Mouse (Mus musculus): ENCODE data around the gene Sesn3. TPM values are rescaled to one million over a fixed set of nuclear protein-coding genes. Genes with fewer than 3 reads are reported as not detected.
"Not testable (repeated sequence)": the region's sequence is repeated elsewhere in the genome, so short reads cannot be mapped to it uniquely, and the experiment has no call there.

Sesn3 gene
- polyA plus RNA-seq, 1 experiment from 2014 or later: 17.7 TPM

DNA sequence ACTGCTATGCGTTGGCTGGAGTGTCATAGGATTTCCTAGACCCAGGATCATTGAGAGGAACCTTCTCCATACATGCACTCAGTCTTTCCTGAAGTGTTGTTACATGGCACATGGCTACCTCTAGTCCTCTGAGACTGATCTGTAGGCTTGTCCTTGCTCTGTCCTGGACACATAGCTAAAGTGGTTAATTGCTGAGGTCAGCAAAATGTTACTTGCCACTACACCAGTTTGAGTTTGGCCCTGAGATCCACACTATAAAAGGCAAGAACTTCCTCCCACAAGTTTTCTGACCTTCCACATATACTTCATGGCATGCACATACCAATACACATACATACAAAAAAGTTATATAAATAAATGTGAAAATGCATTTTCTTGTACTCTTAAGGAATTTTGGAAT lies 41.8 kb downstream of the Sesn3 start:
- WGBS: 100% methylated on average over 1 of the region's 1 CpGs
- Histone ChIP-seq H3K27ac (replicated peaks) (no peak overlapping the region), H3K4me1 (no peaks in the 10 kb centered on the region), H3K9me3 (replicated peaks) (no peaks in the 10 kb centered on the region), H3K36me3 (peaks cover 68% of the 10 kb centered on the region), H3K4me3 (replicated peaks) (no peak overlapping the region), H3K4me2 (replicated peaks) (no peak overlapping the region), H3K27me3 (no peaks in the 10 kb centered on the region), H3K9ac (no peak overlapping the region)
- no peak for ATAC-seq (ENCODE audit: insufficient number of reproducible peaks, low FRiP score, low TSS enrichment, low read depth)

DNA sequence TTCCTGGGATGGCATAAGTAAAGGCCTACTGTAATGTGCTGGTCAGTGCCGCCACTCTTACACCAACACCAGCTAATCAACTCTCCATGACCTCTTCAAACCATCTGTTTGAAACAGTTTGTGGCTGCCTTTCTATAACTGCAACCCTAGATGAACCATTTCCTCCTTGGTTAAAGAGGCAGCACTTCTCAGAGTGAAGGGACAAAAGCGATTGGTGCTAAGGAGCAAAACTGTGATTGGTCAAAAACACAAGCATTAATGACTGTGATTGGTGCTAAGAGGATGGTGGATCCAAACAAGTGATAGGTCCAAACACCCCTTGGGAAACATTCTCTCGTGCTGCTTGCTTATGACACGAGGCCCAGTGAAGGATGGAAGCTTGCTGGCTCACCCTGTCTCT lies 61.0 kb downstream of the Sesn3 start:
- ATAC-seq (ENCODE audit: insufficient number of reproducible peaks, low FRiP score, low TSS enrichment, low read depth): no peak
- no peak overlapping the region for H3K4me3 ChIP-seq (replicated peaks)

DNA sequence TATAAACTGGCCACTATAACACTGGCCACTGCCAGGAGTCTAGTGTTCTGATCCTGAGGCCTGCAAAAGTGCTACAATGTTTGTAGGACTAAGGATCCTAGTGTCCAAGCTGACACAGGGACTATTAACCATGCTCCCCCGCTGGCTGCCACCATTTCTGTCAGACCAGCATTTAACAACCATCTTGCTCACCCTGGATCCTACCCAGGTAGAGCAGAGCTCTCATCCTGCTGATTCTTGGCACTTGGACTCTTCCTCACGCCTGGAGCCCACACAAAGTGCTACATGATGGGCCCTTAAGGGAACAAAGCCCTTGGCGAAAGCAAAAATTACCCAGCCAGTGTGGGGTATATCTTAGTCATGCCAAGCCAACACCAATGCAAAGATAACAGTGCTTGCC lies 62.0 kb downstream of the Sesn3 start:
- H3K4me3 ChIP-seq (replicated peaks): no peak overlapping the region
- no peaks in the 10 kb centered on the region for H3K4me1 ChIP-seq
- H3K9ac ChIP-seq: no peak overlapping the region
- H3K27ac ChIP-seq (replicated peaks): no peak overlapping the region
- H3K4me2 ChIP-seq (replicated peaks): no peak overlapping the region
- H3K27me3 ChIP-seq: no peaks in the 10 kb centered on the region
- peaks cover 7% of the 10 kb centered on the region for H3K36me3 ChIP-seq
- H3K9me3 ChIP-seq (replicated peaks): no peaks in the 10 kb centered on the region
- no peak for ATAC-seq (ENCODE audit: insufficient number of reproducible peaks, low FRiP score, low TSS enrichment, low read depth)
- WGBS: 78% methylated on average over 3 of the region's 3 CpGs

More for the DNA sequence above, 61.0 kb downstream of the Sesn3 start:
- Histone ChIP-seq H3K4me2 (replicated peaks) (no peak overlapping the region), H3K27me3 (no peaks in the 10 kb centered on the region), H3K4me1 (no peaks in the 10 kb centered on the region), H3K27ac (replicated peaks) (no peak overlapping the region), H3K9me3 (replicated peaks) (no peaks in the 10 kb centered on the region), H3K9ac (no peak overlapping the region), H3K36me3 (peaks cover 8% of the 10 kb centered on the region)
- 72% methylated on average over 4 of the region's 4 CpGs for WGBS

DNA sequence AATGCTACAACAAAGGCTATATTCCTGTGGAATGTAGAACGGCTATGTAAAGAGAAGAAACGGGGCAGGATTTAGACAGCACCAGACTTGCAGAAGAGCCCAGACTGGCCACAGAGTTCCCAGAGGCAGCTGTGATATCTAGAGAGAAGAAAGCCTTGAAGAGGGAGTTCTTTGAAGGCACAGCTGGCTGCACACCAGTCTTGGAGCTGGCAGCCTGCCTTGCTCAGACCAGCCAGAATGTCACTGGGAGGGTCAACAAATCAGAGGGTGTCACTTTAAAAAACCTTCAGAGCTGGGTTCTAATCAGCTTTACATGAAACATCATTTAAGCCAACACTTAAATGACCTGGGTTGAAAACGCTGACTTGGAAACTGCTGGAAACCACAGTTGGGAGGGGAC lies 63.8 kb downstream of the Sesn3 start:
- no peaks in the 10 kb centered on the region for H3K4me1 ChIP-seq
- no peak overlapping the region for H3K4me2 ChIP-seq (replicated peaks)
- H3K27ac ChIP-seq (replicated peaks): no peak overlapping the region
- 54% methylated on average over 3 of the region's 3 CpGs for WGBS
- H3K9ac ChIP-seq: no peak overlapping the region
- H3K9me3 ChIP-seq (replicated peaks): no peaks in the 10 kb centered on the region
- ATAC-seq (ENCODE audit: insufficient number of reproducible peaks, low FRiP score, low TSS enrichment, low read depth): no peak
- H3K27me3 ChIP-seq: no peaks in the 10 kb centered on the region
- no peak overlapping the region for H3K4me3 ChIP-seq (replicated peaks)
- no peaks in the 10 kb centered on the region for H3K36me3 ChIP-seq

DNA sequence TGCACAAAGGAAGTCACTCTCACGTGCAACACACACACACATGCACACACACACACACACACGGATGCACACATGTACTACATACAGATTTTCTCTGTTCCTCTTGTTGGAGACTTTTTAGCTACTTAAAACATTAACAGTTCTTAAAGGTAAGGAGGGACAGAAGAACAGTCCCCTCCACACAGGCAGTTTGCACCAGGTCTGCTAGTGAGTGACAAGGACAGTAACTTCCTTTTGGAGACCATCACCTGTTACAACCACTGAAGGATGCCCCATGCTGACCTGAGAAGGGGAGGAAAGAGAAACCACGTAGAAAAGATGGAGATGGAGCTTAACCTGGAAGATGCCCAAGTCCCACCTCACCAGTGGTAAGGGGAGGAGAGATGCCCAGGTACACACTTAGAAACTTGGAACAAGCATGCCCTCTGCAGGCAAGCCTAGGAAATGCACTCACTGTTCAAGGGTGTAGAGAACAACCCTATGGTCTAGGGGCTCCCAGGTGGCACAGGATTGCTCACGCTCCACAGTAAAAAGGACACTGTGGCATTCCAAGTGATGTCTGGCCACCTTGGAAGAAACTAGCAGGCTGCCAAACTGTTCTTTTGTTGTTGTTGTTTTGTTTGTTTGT lies 67.3 kb downstream of the Sesn3 start:
- ATAC-seq (ENCODE audit: insufficient number of reproducible peaks, low FRiP score, low TSS enrichment, low read depth): peak; percentile 36; the same call in 1 of the 2 replicates
- no peak overlapping the region for H3K27ac ChIP-seq (replicated peaks)
- WGBS: 50% methylated on average over 4 of the region's 4 CpGs

DNA sequence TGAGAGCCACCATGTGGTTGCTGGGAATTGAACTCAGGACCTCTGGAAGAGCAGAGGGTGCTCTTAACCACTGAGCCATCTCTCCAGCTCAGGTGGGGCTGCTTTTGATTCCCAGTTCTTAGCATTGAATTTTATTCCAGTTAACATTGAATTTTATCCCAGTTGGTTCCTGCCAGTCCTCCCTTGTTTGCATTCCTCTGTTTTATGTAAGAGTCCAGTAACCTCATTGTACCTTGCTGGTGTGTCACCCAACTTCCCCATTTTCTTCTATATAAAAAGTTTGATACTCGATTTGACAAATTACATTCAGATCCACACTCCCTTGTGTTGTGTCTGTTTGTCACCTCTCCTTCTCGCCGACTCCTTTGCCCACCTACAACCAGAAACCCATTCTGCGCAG lies 71.0 kb downstream of the Sesn3 start:
- H3K4me2 ChIP-seq (replicated peaks); H3K36me3 ChIP-seq; H3K9me3 ChIP-seq (replicated peaks); H3K4me3 ChIP-seq (replicated peaks); H3K27me3 ChIP-seq; H3K9ac ChIP-seq; H3K4me1 ChIP-seq; H3K27ac ChIP-seq (replicated peaks); ATAC-seq (ENCODE audit: insufficient number of reproducible peaks, low FRiP score, low TSS enrichment, low read depth): not testable (repeated sequence)
- 91% methylated on average over 4 of the region's 4 CpGs for WGBS

More for the DNA sequence above, 67.3 kb downstream of the Sesn3 start:
- Histone ChIP-seq H3K36me3 (no peaks in the 10 kb centered on the region), H3K4me2 (replicated peaks) (no peak overlapping the region), H3K4me3 (replicated peaks) (no peak overlapping the region), H3K27me3 (no peaks in the 10 kb centered on the region), H3K4me1 (peaks cover 8% of the 10 kb centered on the region; the same call in 1 of the 2 replicates), H3K9me3 (replicated peaks) (no peaks in the 10 kb centered on the region), H3K9ac (no peak overlapping the region)

DNA sequence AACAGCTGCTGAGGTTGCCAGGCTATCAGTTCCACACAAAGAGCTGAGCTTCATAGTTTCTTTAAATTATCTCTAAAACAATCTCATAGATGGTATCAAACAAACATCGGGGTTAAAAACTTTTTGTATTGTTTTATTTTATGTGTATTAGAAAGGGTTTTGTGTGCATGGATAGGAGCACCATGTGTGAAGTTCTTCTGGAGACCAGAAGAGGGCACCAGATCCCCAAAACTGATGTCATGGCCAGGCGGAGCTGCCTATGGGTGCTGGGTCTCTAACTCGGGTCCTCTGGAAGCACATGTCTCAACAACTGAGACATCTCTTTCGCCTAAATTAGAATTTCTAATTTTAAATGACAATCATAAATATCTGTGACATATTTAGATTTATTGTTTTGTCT lies 73.5 kb downstream of the Sesn3 start:
- H3K9me3 ChIP-seq (replicated peaks): no peaks in the 10 kb centered on the region
- no peaks in the 10 kb centered on the region for H3K27me3 ChIP-seq
- H3K27ac ChIP-seq (replicated peaks): no peak overlapping the region
- H3K36me3 ChIP-seq: no peaks in the 10 kb centered on the region
- WGBS: 54% methylated on average over 4 of the region's 4 CpGs
- peaks cover 8% of the 10 kb centered on the region; the same call in 1 of the 2 replicates for H3K4me1 ChIP-seq
- H3K4me2 ChIP-seq (replicated peaks): no peak overlapping the region
- no peak for ATAC-seq (ENCODE audit: insufficient number of reproducible peaks, low FRiP score, low TSS enrichment, low read depth)
- H3K4me3 ChIP-seq (replicated peaks): no peak overlapping the region
- no peak overlapping the region for H3K9ac ChIP-seq

DNA sequence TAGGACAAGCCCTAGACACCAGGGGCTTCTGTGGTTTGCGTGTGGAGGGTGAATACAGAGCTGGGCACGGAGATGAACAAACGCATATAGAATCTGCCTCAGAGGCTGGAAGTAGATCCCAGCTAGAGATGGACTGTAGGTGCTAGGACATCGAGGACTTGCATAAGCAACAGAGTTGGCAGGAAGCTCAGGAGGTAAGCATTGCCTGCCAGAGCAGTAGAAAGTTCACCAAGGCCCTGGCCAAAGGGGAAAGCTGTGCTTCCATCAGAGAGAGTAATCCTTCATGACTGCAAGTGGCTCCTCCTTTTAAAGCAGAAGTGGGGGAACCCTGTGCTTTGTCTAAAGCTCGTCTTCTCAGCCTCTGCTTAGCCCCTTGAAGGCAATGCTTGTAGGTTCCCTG lies 74.5 kb downstream of the Sesn3 start:
- H3K27me3 ChIP-seq: no peaks in the 10 kb centered on the region
- no peaks in the 10 kb centered on the region for H3K36me3 ChIP-seq
- H3K9ac ChIP-seq: no peak overlapping the region
- WGBS: 83% methylated on average over 5 of the region's 5 CpGs
- H3K27ac ChIP-seq (replicated peaks): no peak overlapping the region
- H3K4me1 ChIP-seq: 0 out of 2 replicates have a peak, but pooled peaks cover 1% of the 10 kb centered on the region
- no peak overlapping the region for H3K4me3 ChIP-seq (replicated peaks)
- no peak overlapping the region for H3K4me2 ChIP-seq (replicated peaks)
- ATAC-seq (ENCODE audit: insufficient number of reproducible peaks, low FRiP score, low TSS enrichment, low read depth): no peak
- H3K9me3 ChIP-seq (replicated peaks): no peaks in the 10 kb centered on the region

DNA sequence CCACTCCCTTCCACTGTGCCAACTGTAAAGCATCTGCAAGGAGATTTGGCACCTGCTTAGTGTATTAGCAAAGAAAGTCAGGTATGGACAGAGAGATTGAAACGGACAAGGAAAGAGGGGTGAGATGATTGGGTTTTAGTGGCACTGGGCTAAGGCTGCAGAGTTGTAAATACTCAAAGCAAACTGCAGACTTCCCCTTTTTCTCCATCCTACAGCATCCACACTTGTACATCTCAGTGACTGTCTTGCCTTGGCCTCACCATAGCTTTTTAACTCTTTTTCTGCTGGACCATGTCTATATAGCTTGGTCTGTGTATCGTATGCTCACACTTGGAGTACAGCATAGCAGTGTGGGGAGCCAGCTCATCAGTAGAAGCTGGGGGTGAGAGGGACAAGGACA lies 75.9 kb downstream of the Sesn3 start:
- no peaks in the 10 kb centered on the region for H3K27me3 ChIP-seq
- H3K4me2 ChIP-seq (replicated peaks): no peak overlapping the region
- WGBS: 79% methylated on average over 2 of the region's 2 CpGs
- H3K9ac ChIP-seq: no peak overlapping the region
- peaks cover 4% of the 10 kb centered on the region; the same call in 1 of the 2 replicates for H3K4me1 ChIP-seq
- no peak overlapping the region for H3K4me3 ChIP-seq (replicated peaks)
- H3K36me3 ChIP-seq: no peaks in the 10 kb centered on the region
- no peaks in the 10 kb centered on the region for H3K9me3 ChIP-seq (replicated peaks)
- no peak overlapping the region for H3K27ac ChIP-seq (replicated peaks)
- no peak for ATAC-seq (ENCODE audit: insufficient number of reproducible peaks, low FRiP score, low TSS enrichment, low read depth)

DNA sequence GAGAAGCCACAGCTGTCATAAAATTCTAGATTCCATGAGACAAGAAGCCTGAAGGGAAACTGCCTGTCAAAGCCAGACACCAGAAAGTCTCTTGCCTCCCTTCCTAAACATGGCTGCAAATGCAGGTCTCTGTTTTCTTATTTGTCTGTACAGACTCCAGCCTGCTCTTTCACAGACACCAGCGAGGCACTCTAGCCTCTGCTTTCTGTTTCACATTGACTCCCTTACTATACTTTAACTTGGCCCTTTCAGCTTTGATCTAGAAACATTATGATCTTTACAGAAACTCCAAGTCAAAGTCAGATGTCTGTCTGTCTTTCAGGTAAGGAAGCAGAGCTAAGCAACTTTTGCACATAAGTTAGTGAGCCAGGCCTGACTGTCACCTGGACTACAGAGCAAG lies 77.5 kb downstream of the Sesn3 start:
- WGBS: 78% methylated on average over 1 of the region's 1 CpGs
- Histone ChIP-seq H3K27ac (replicated peaks) (no peak overlapping the region), H3K9ac (no peak overlapping the region), H3K4me3 (replicated peaks) (no peak overlapping the region), H3K27me3 (no peaks in the 10 kb centered on the region), H3K36me3 (peaks cover 3% of the 10 kb centered on the region; the same call in 1 of the 2 replicates), H3K4me2 (replicated peaks) (no peak overlapping the region), H3K9me3 (replicated peaks) (no peaks in the 10 kb centered on the region), H3K4me1 (peaks cover 4% of the 10 kb centered on the region; the same call in 1 of the 2 replicates)
- no peak for ATAC-seq (ENCODE audit: insufficient number of reproducible peaks, low FRiP score, low TSS enrichment, low read depth)

DNA sequence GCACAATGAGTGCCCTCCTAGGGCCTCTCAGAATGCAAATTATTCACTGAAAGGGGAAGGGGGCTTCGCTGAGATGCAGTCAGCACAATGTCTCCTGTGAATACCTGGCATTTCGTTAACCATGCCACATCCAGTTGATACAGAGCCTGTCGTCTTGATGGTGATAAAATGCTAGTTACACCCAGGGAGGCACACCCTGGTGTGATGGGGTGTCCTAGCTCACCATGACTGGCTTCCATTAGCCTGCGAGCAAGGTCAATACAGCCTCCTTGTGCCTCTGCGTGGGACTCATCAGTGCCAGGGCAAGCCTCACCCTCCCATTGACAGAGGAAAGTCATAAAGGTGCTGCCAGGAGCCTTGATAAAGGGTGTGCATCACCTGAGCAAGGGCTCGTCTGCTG lies 80.0 kb downstream of the Sesn3 start:
- H3K9me3 ChIP-seq (replicated peaks): no peaks in the 10 kb centered on the region
- no peak overlapping the region for H3K4me3 ChIP-seq (replicated peaks)
- WGBS: 75% methylated on average over 6 of the region's 6 CpGs
- H3K4me2 ChIP-seq (replicated peaks): no peak overlapping the region
- no peaks in the 10 kb centered on the region for H3K27me3 ChIP-seq
- no peak for ATAC-seq (ENCODE audit: insufficient number of reproducible peaks, low FRiP score, low TSS enrichment, low read depth)
- H3K27ac ChIP-seq (replicated peaks): no peak overlapping the region
- peaks cover 4% of the 10 kb centered on the region; the same call in 1 of the 2 replicates for H3K4me1 ChIP-seq
- no peak overlapping the region for H3K9ac ChIP-seq
- peaks cover 6% of the 10 kb centered on the region; the same call in 1 of the 2 replicates for H3K36me3 ChIP-seq

DNA sequence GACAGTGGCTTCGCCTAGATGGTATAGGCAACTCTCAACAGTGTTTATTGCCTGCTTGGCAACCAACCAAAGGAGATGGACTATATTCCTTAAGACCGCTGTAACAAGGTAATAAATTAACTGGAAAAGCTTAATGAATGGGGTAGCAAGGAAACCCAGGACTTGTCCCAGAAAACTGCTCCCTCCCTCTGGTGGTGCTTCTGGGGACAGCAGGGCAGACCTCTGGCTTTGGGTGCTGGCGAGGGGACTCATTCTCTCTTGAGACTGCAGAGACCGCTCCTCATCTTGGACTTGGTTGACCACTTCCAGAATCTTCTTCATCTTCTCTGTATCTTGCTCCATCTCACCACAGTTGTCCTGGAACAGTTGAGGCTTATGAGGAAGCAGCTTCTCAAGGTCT lies 82.2 kb downstream of the Sesn3 start:
- Histone ChIP-seq H3K4me2 (replicated peaks) (no peak overlapping the region), H3K9ac (no peak overlapping the region), H3K27ac (replicated peaks) (no peak overlapping the region), H3K4me1 (peaks cover 4% of the 10 kb centered on the region; the same call in 1 of the 2 replicates), H3K9me3 (replicated peaks) (no peaks in the 10 kb centered on the region), H3K27me3 (no peaks in the 10 kb centered on the region), H3K36me3 (peaks cover 6% of the 10 kb centered on the region; the same call in 1 of the 2 replicates), H3K4me3 (replicated peaks) (no peak overlapping the region)
- WGBS: 86% methylated on average over 4 of the region's 4 CpGs
- ATAC-seq (ENCODE audit: insufficient number of reproducible peaks, low FRiP score, low TSS enrichment, low read depth): no peak
